8 mouse cellular contexts compared by ENCODE assay signal in genomic region chr5:136714232-136714875, GRCm38 (mm10). TPM values are rescaled to one million over a fixed set of nuclear protein-coding genes. Genes with fewer than 3 reads are reported as not detected.
DNase-seq lines count a peak whose midpoint lies in the region; ATAC-seq and TF ChIP-seq lines count a peak whose summit lies in the region.

No protein-coding gene starts in this region.

- no peak for DNase-seq in heart, postnatal 14 days
- DNase-seq in ES-E14 (ENCODE audit: low read depth, low spot score) (no peak), adipocyte (ENCODE audit: low spot score) (no peak)
- DNase-seq in thymus, adult 2 months, result no peak
- DNase-seq in layer of hippocampus, postnatal 25 days (ENCODE audit: extremely low spot score in 1 of 2, low spot score in 1 of 2), result no peak

- in situ Hi-C loops in ES-E14 (cut with MboI; ENCODE audit: low sequenced_read_pairs in 2 of 2, unreplicated experiment in 2 of 2), result no loop called here

- H3K4me2 ChIP-seq in heart, embryonic 15.5 days, result peak overlapping the region; percentile 51
- peak overlapping the region; percentile 48 for H3K4me2 ChIP-seq in embryonic facial prominence, embryonic 13.5 days
- peak overlapping the region; percentile 42 for H3K4me2 ChIP-seq in limb, embryonic 12.5 days

- WGBS in heart, embryonic 15.5 days, result 30% methylated on average over 32 of the region's 32 CpGs
- 15% methylated on average over 32 of the region's 32 CpGs for WGBS in embryonic facial prominence, embryonic 13.5 days
- 23% methylated on average over 32 of the region's 32 CpGs for WGBS in limb, embryonic 12.5 days
- 77% methylated on average over 32 of the region's 32 CpGs for WGBS in thymus, adult 2 months

- H3K4me1 ChIP-seq in heart, embryonic 15.5 days (replicated peaks), result peaks cover 6% of the 10 kb centered on the region
- H3K4me1 ChIP-seq in ES-E14 (ENCODE audit: control insufficient read depth in 2 of 2, insufficient read depth in 2 of 2, low read length in 2 of 2, poor library complexity in 1 of 2), result no peaks in the 10 kb centered on the region; a peak in 1 of 4 replicates
- peaks cover 22% of the 10 kb centered on the region for H3K4me1 ChIP-seq in embryonic facial prominence, embryonic 13.5 days
- peaks cover 33% of the 10 kb centered on the region for H3K4me1 ChIP-seq in limb, embryonic 12.5 days (replicated peaks)
- H3K4me1 ChIP-seq in thymus, adult 2 months (replicated peaks; ENCODE audit: control insufficient read depth, insufficient read depth, low read length), result no peaks in the 10 kb centered on the region

- H3K27ac ChIP-seq in heart, embryonic 15.5 days, result no peak overlapping the region
- H3K27ac ChIP-seq in ES-E14 (ENCODE audit: insufficient read depth, low read depth, low read length, poor library complexity, severe bottlenecking), result no peak overlapping the region
- H3K27ac ChIP-seq in embryonic facial prominence, embryonic 13.5 days, result peak overlapping the region; percentile 44
- H3K27ac ChIP-seq in limb, embryonic 12.5 days, result no peak overlapping the region
- no peak overlapping the region for H3K27ac ChIP-seq in thymus, adult 2 months (ENCODE audit: control insufficient read depth, insufficient read depth, low read length)

- intact Hi-C loops in heart, postnatal 14 days (cut with DNase I), result no loop called here

- H3K27me3 ChIP-seq in heart, embryonic 15.5 days, result peaks cover 22% of the 10 kb centered on the region
- H3K27me3 ChIP-seq in embryonic facial prominence, embryonic 13.5 days, result peaks cover 36% of the 10 kb centered on the region
- peaks cover 25% of the 10 kb centered on the region for H3K27me3 ChIP-seq in limb, embryonic 12.5 days
- no peaks in the 10 kb centered on the region for H3K27me3 ChIP-seq in thymus, adult 2 months (ENCODE audit: control insufficient read depth, insufficient read depth, low read length)

- TF ChIP-seq POLR2A in thymus, adult 2 months (IDR thresholded peaks at IDR 0.05; ENCODE audit: control insufficient read depth, extremely low read depth, insufficient read depth, low read length, poor library complexity), result no peak

- no peak for TF ChIP-seq CTCF in thymus, adult 2 months (IDR thresholded peaks at IDR 0.05; ENCODE audit: borderline replicate concordance, control insufficient read depth, extremely low read depth, insufficient read depth, low read length, poor library complexity)

- H3K9ac ChIP-seq in heart, embryonic 15.5 days, result no peak overlapping the region
- H3K9ac ChIP-seq in ES-E14 (ENCODE audit: insufficient read depth, low read depth, low read length, poor library complexity, severe bottlenecking), result peak overlapping the region; percentile 62
- peak overlapping the region; percentile 32; the same call in 1 of the 2 replicates for H3K9ac ChIP-seq in embryonic facial prominence, embryonic 13.5 days
- no peak overlapping the region for H3K9ac ChIP-seq in limb, embryonic 12.5 days (replicated peaks)

- no peaks in the 10 kb centered on the region for H3K9me3 ChIP-seq in heart, embryonic 15.5 days (replicated peaks)
- H3K9me3 ChIP-seq in ES-E14 (ENCODE audit: control insufficient read depth, insufficient read depth, low read depth, low read length), result no peaks in the 10 kb centered on the region
- no peaks in the 10 kb centered on the region for H3K9me3 ChIP-seq in embryonic facial prominence, embryonic 13.5 days
- H3K9me3 ChIP-seq in limb, embryonic 12.5 days, result no peaks in the 10 kb centered on the region

- peak overlapping the region; percentile 21 for H3K4me3 ChIP-seq in heart, embryonic 15.5 days
- peak overlapping the region; percentile 57 to 62 for H3K4me3 ChIP-seq in ES-E14 (ENCODE audit: insufficient read depth in 1 of 2, low read depth in 1 of 2, low read length in 2 of 2, poor library complexity in 1 of 2, severe bottlenecking in 1 of 2)
- H3K4me3 ChIP-seq in embryonic facial prominence, embryonic 13.5 days, result peak overlapping the region; percentile 16; the same call in 1 of the 2 replicates
- peak overlapping the region; percentile 15; the same call in 1 of the 2 replicates for H3K4me3 ChIP-seq in limb, embryonic 12.5 days (replicated peaks)
- no peak overlapping the region for H3K4me3 ChIP-seq in thymus, adult 2 months (ENCODE audit: control insufficient read depth, insufficient read depth, low read length)

- ATAC-seq in heart, embryonic 15.5 days (replicated peaks; ENCODE audit: insufficient number of reproducible peaks, insufficient read depth, low FRiP score, low read depth), result 0 out of 2 replicates have a peak, but pooled peaks have one; percentile 24
- peak; percentile 26; the same call in 1 of the 2 replicates for ATAC-seq in embryonic facial prominence, embryonic 13.5 days (ENCODE audit: insufficient number of reproducible peaks, insufficient read depth, low FRiP score, low TSS enrichment, low read depth)
- no peak for ATAC-seq in limb, embryonic 12.5 days (ENCODE audit: insufficient number of reproducible peaks, insufficient read depth, low FRiP score, low TSS enrichment, low read depth)

- no peaks in the 10 kb centered on the region for H3K36me3 ChIP-seq in heart, embryonic 15.5 days
- no peaks in the 10 kb centered on the region for H3K36me3 ChIP-seq in ES-E14 (ENCODE audit: control insufficient read depth, insufficient read depth, low read length, poor library complexity, severe bottlenecking)
- no peaks in the 10 kb centered on the region for H3K36me3 ChIP-seq in embryonic facial prominence, embryonic 13.5 days
- H3K36me3 ChIP-seq in limb, embryonic 12.5 days, result no peaks in the 10 kb centered on the region
- no peaks in the 10 kb centered on the region for H3K36me3 ChIP-seq in thymus, adult 2 months (ENCODE audit: control insufficient read depth, insufficient read depth, low read length)

TF ChIP-seq in ES-E14, 5 proteins besides CTCF, POLR2A, EP300 and RAD21:
- TF ChIP-seq CHD2 (IDR thresholded peaks at IDR 0.05; ENCODE audit: low read depth, low read length), result no peak
- TF ChIP-seq ZC3H11A (IDR thresholded peaks at IDR 0.05; ENCODE audit: borderline replicate concordance, low read depth, low read length), result no peak
- no peak for TF ChIP-seq ZNF384 (IDR thresholded peaks at IDR 0.05; ENCODE audit: low read depth, low read length)
- TF ChIP-seq HCFC1 (IDR thresholded peaks at IDR 0.05; ENCODE audit: borderline replicate concordance, insufficient read depth, low read length), result no peak
- TF ChIP-seq MAFK (IDR thresholded peaks at IDR 0.05; ENCODE audit: insufficient read depth, low read depth, low read length), result no peak

RNA-seq across cellular contexts. Expression of gene Myl10, which starts 21.4 kb away (rescaled TPM):
- 0.28 and 3.1 TPM in 2 replicates for polyA plus RNA-seq in heart, embryonic 15.5 days (2015; fragmentation: Nextera tagmentation; extraction: Ambion mirVana)
- total RNA-seq in heart, postnatal 14 days (2021), result not detected
- total RNA-seq in ES-E14 (2012; rRNA removed), result not detected in 2 replicates
- polyA plus RNA-seq in embryonic facial prominence, embryonic 13.5 days (2015; fragmentation: Nextera tagmentation; extraction: Ambion mirVana), result not detected in 2 replicates
- not detected in 2 replicates for polyA plus RNA-seq in limb, embryonic 12.5 days (2016; fragmentation: Nextera tagmentation; extraction: Ambion mirVana)
- polyA plus RNA-seq in thymus, adult 2 months (2012; rRNA removed), result 9.6 and 10.7 TPM in 2 replicates
- not detected for total RNA-seq in layer of hippocampus, postnatal 25 days (2021)

Comparison
In these comparisons a context has a peak if more than half of its experiments do, and no peak if none do; other contexts are left out.
1. H3K9ac ChIP-seq: peak in ES-E14 (single experiment) and embryonic facial prominence, embryonic 13.5 days (single experiment); none in heart, embryonic 15.5 days (single experiment) and limb, embryonic 12.5 days (single experiment).
2. Peak in every context shown above with its lines, with median percentiles within 50 percentile points of each other: H3K4me2 ChIP-seq.